Mouse (Mus musculus) CH12.LX (cell line): ENCODE results near the gene Oxtr. TPM values are rescaled to one million over a fixed set of nuclear protein-coding genes. Genes with fewer than 3 reads are reported as not detected.

Source experiments
- DNase-seq: peaks from one replicate; pipeline ENCODE4 v3.0.0-alpha.2; 2013; ENCODE audit errors: extremely low read depth
- H3K27ac ChIP-seq: 2 replicates; pipeline ENCODE4 v1.5.1; 2012; ENCODE audit warnings: low read depth, mild to moderate bottlenecking, control low read depth, moderate library complexity; ENCODE audit not compliant: insufficient read depth
- H3K27me3 ChIP-seq: replicated peaks from 2 replicates; pipeline ENCODE3; 2012; ENCODE audit warnings: inconsistent platforms
- H3K36me3 ChIP-seq, 2 experiments: replicated peaks in 1 of 2; 2 replicates each; pipeline versions ENCODE3 to v1.6.1; 2012; ENCODE audit warnings: inconsistent platforms in 1 of 2, low read length in 1 of 2, mild to moderate bottlenecking in 1 of 2, mixed read lengths in 1 of 2, moderate library complexity in 1 of 2; ENCODE audit not compliant: control insufficient read depth in 1 of 2, insufficient read depth in 1 of 2
- H3K4me1 ChIP-seq, 2 experiments: 2 replicates each; pipeline ENCODE4 v1.6.1; 2012; ENCODE audit warnings: inconsistent platforms in 1 of 2, moderate library complexity in 1 of 2; ENCODE audit not compliant: insufficient read depth in 2 of 2, control insufficient read depth in 1 of 2
- H3K4me2 ChIP-seq: 2 replicates; pipeline ENCODE4 v1.6.1; 2012; ENCODE audit warnings: low read depth, mild to moderate bottlenecking, control low read depth; ENCODE audit not compliant: poor library complexity, insufficient read depth, severe bottlenecking
- H3K4me3 ChIP-seq, 3 experiments: fragments of 150-350 bp in 1 of 3; sonication (generic) in 1 of 3; replicated peaks in 1 of 3; 2 replicates each; pipeline versions ENCODE3 to v1.5.1; 2011 to 2012; ENCODE audit warnings: low read depth in 2 of 3, low read length in 2 of 3, mild to moderate bottlenecking in 2 of 3, moderate library complexity in 2 of 3, control low read depth in 1 of 3, improper control_type of control experiment in 1 of 3, inconsistent platforms in 1 of 3, mixed read lengths in 1 of 3; ENCODE audit not compliant: poor library complexity in 1 of 3
- H3K79me2 ChIP-seq: replicated peaks from 2 replicates; pipeline ENCODE4 v1.6.1; 2012; ENCODE audit warnings: mild to moderate bottlenecking, moderate library complexity; ENCODE audit not compliant: control insufficient read depth, poor library complexity, insufficient read depth, severe bottlenecking; ENCODE audit errors: extremely low read depth
- H3K9ac ChIP-seq: 2 replicates; pipeline ENCODE4 v1.6.1; 2012; ENCODE audit warnings: low read depth, mild to moderate bottlenecking, control low read depth, moderate library complexity; ENCODE audit not compliant: insufficient read depth
- H3K9me3 ChIP-seq: replicated peaks from 2 replicates; pipeline ENCODE3; 2012; ENCODE audit warnings: low read length, inconsistent platforms, mixed read lengths
- BHLHE40 ChIP-seq: IDR thresholded peaks from 2 replicates; pipeline ENCODE4 v1.6.1; 2011; ENCODE audit warnings: mild to moderate bottlenecking, low read depth, low read length, improper control_type of control experiment
- CHD1 ChIP-seq: IDR thresholded peaks from 2 replicates; pipeline ENCODE4 v1.6.1; 2012; ENCODE audit warnings: low read depth, low read length, improper control_type of control experiment, inconsistent platforms
- CHD2 ChIP-seq: IDR thresholded peaks from 2 replicates; pipeline ENCODE4 v1.6.1; 2011; ENCODE audit warnings: low read length, improper control_type of control experiment
- CTCF ChIP-seq, 2 experiments: IDR thresholded peaks in 1 of 2; conservative IDR thresholded peaks in 1 of 2; 2 replicates each; pipeline ENCODE4 v1.5.1; 2011 to 2012; ENCODE audit warnings: low read depth in 2 of 2, low read length in 2 of 2, improper control_type of control experiment in 1 of 2, inconsistent platforms in 1 of 2, mild to moderate bottlenecking in 1 of 2, moderate library complexity in 1 of 2
- E2F4 ChIP-seq: IDR thresholded peaks from 2 replicates; pipeline ENCODE4 v1.6.1; 2011; ENCODE audit warnings: low read depth, low read length, improper control_type of control experiment; ENCODE audit not compliant: insufficient replicate concordance
- ELF1 ChIP-seq: IDR thresholded peaks from 2 replicates; pipeline ENCODE4 v1.6.1; 2014; ENCODE audit warnings: low read depth, mild to moderate bottlenecking, inconsistent platforms, low read length, improper control_type of control experiment
- GABPA ChIP-seq: IDR thresholded peaks from 2 replicates; pipeline ENCODE4 v1.6.1; 2012; ENCODE audit warnings: low read depth, low read length, improper control_type of control experiment, inconsistent platforms; ENCODE audit not compliant: insufficient replicate concordance
- HCFC1 ChIP-seq: IDR thresholded peaks from 2 replicates; pipeline ENCODE4 v1.6.1; 2012; ENCODE audit warnings: low read depth, mild to moderate bottlenecking, inconsistent platforms, low read length, improper control_type of control experiment
- IRF4 ChIP-seq: IDR thresholded peaks from 2 replicates; pipeline ENCODE4 v1.6.1; 2014; ENCODE audit warnings: low read depth, mild to moderate bottlenecking, inconsistent platforms, low read length, improper control_type of control experiment
- JUND ChIP-seq: conservative IDR thresholded peaks from 2 replicates; pipeline ENCODE4 v1.6.1; 2011; ENCODE audit warnings: low read depth, low read length, improper control_type of control experiment
- MAX ChIP-seq: IDR thresholded peaks from 2 replicates; pipeline ENCODE4 v1.6.1; 2011; ENCODE audit warnings: low read length, improper control_type of control experiment
- MXI1 ChIP-seq: IDR thresholded peaks from 2 replicates; pipeline ENCODE4 v1.6.1; 2011; ENCODE audit warnings: mild to moderate bottlenecking, low read depth, low read length, improper control_type of control experiment
- NRF1 ChIP-seq: IDR thresholded peaks from 2 replicates; pipeline ENCODE4 v1.6.1; 2014; ENCODE audit warnings: low read depth, mild to moderate bottlenecking, inconsistent platforms, low read length, improper control_type of control experiment, moderate library complexity
- PAX5 ChIP-seq: IDR thresholded peaks from 2 replicates; pipeline ENCODE4 v1.6.1; 2012; ENCODE audit warnings: low read length, inconsistent platforms, mixed read lengths
- POLR2A ChIP-seq: IDR thresholded peaks from 2 replicates; pipeline ENCODE4 v1.6.1; 2011; ENCODE audit warnings: low read depth, mild to moderate bottlenecking, improper control_type of control experiment, low read length
- RCOR1 ChIP-seq: conservative IDR thresholded peaks from 2 replicates; pipeline ENCODE4 v1.6.1; 2012; ENCODE audit warnings: low read depth, mild to moderate bottlenecking, inconsistent platforms, low read length, improper control_type of control experiment
- SMC3 ChIP-seq: IDR thresholded peaks from 2 replicates; pipeline ENCODE4 v1.6.1; 2011; ENCODE audit warnings: low read depth, low read length, improper control_type of control experiment
- UBTF ChIP-seq: IDR thresholded peaks from 2 replicates; pipeline ENCODE4 v1.6.1; 2012; ENCODE audit warnings: low read depth, mild to moderate bottlenecking, inconsistent platforms, low read length, improper control_type of control experiment, moderate library complexity
- USF1 ChIP-seq: IDR thresholded peaks from 2 replicates; pipeline ENCODE4 v1.6.1; 2014; ENCODE audit warnings: low read depth, mild to moderate bottlenecking, inconsistent platforms, low read length, improper control_type of control experiment
- USF2 ChIP-seq: conservative IDR thresholded peaks from 2 replicates; pipeline ENCODE4 v1.6.1; 2011; ENCODE audit warnings: low read depth, low read length, improper control_type of control experiment
- ZC3H11A ChIP-seq: IDR thresholded peaks from 2 replicates; pipeline ENCODE4 v1.6.1; 2012; ENCODE audit warnings: low read depth, mild to moderate bottlenecking, inconsistent platforms, low read length, improper control_type of control experiment
- ZKSCAN1 ChIP-seq: IDR thresholded peaks from 2 replicates; pipeline ENCODE4 v1.6.1; 2012; ENCODE audit warnings: low read depth, inconsistent platforms, low read length, improper control_type of control experiment, borderline replicate concordance
- ZNF384 ChIP-seq: IDR thresholded peaks from 2 replicates; pipeline ENCODE4 v1.6.1; 2012; ENCODE audit warnings: low read depth, low read length, improper control_type of control experiment, inconsistent platforms
- dilution Hi-C: fragments of 300-500 bp; cut with MboI; formaldehyde crosslinking; loops from 2 replicates; pipeline ENCODE4 v1.14.3; 2020; ENCODE audit warnings: low sequenced_read_pairs; ENCODE audit not compliant: extremely low pct_unique_long_range_greater_than_20kb, extremely low pct_ligation_motif_present
- in situ Hi-C: fragments of 300-500 bp; cut with MboI; formaldehyde crosslinking; loops from 3 replicates; pipeline ENCODE4 v1.14.3; 2019; ENCODE audit warnings: low sequenced_read_pairs, low pct_ligation_motif_present, low pct_unique_long_range_greater_than_20kb, mixed read lengths
- polyA plus RNA-seq: library from polyadenylated mRNA; unstranded; fragments of >175 nt; gene quantifications from 2 replicates; pipeline ENCODE4 v1.2.1, GENCODE M21; 2012; ENCODE audit warnings: low read depth; ENCODE audit not compliant: insufficient read length
- total RNA-seq, 2 experiments: library from RNA; depleted of rRNA; stranded (reverse); fragments of 300-350 nt in 1 of 2; fragments of >200 nt in 1 of 2; gene quantifications; 2 replicates each; pipeline ENCODE4 v1.2.3; 2012 to 2014

The Oxtr gene
- total and polyA plus RNA-seq, 3 experiments: not detected

- Histone ChIP-seq H3K27me3 (peaks cover 10% of the 10 kb centered on the region), H3K4me2 (no peak overlapping the region), H3K4me1 (no peaks in the 10 kb centered on the region), H3K4me3 (no peak overlapping the region), H3K9ac (no peak overlapping the region), H3K9me3 (no peaks in the 10 kb centered on the region), H3K27ac (no peak overlapping the region), H3K36me3 (no peaks in the 10 kb centered on the region), H3K79me2 (no peaks in the 10 kb centered on the region)
- in situ Hi-C loops: no loop called here
- no peak for DNase-seq
- dilution Hi-C loops: no loop called here
- TF ChIP-seq GABPA (no peak), IRF4 (no peak), ZKSCAN1 (no peak), E2F4 (no peak), CHD2 (no peak), POLR2A (no peak), ELF1 (no peak), ZC3H11A (no peak), MAX (no peak), HCFC1 (no peak), PAX5 (no peak), JUND (no peak), SMC3 (no peak), RCOR1 (no peak), UBTF (no peak), BHLHE40 (no peak)
Observed at GRCm38 (mm10) chr6:112509590-112510131, 19.9 kb upstream of the Oxtr start.

- in situ Hi-C loops: no loop called here
- TF ChIP-seq BHLHE40 (no peak), ZC3H11A (no peak), JUND (no peak), MXI1 (no peak), ELF1 (no peak), USF2 (no peak), CTCF (conservative IDR thresholded peaks at IDR 0.05 in 1 of 2, IDR thresholded peaks at IDR 0.05 in 1 of 2; ENCODE audit: low read depth in 2 of 2, low read length in 2 of 2) (no peak), MAX (no peak), USF1 (no peak), ZKSCAN1 (no peak), ZNF384 (no peak), CHD1 (no peak), NRF1 (no peak), POLR2A (no peak), CHD2 (no peak)
Observed at GRCm38 (mm10) chr6:112507617-112508016, 17.9 kb upstream of the Oxtr start.

More at GRCm38 (mm10) chr6:112507617-112508016, 17.9 kb upstream of the Oxtr start:
- no peak for DNase-seq
- peaks cover 2% of the 10 kb centered on the region for H3K27me3 ChIP-seq
- H3K27ac ChIP-seq: no peak overlapping the region
- H3K9me3 ChIP-seq: no peaks in the 10 kb centered on the region
- H3K36me3 ChIP-seq: no peaks in the 10 kb centered on the region
- no peaks in the 10 kb centered on the region for H3K4me1 ChIP-seq
- no peak overlapping the region for H3K9ac ChIP-seq
- no peak overlapping the region for H3K4me3 ChIP-seq
- H3K4me2 ChIP-seq: no peak overlapping the region
- dilution Hi-C loops: no loop called here
- H3K79me2 ChIP-seq: no peaks in the 10 kb centered on the region
